Mouse (Mus musculus) midbrain, embryonic 11.5 days (tissue): Measurements from ENCODE around the gene Exoc8. TPM values are rescaled to one million over a fixed set of nuclear protein-coding genes. Genes with fewer than 3 reads are reported as not detected.

Experiments used
- ATAC-seq: fragments of 200-750 bp; cut with Nextera tagmentation; 2 replicates; pipeline ENCODE4 v1.8.0; 2017; ENCODE audit warnings: moderate TSS enrichment, moderate library complexity; ENCODE audit not compliant: low FRiP score
- DNase-seq: peaks from one replicate; pipeline ENCODE4 v3.0.0; 2015; ENCODE audit warnings: low spot score; ENCODE audit errors: missing footprints
- H3K27ac ChIP-seq: fragments of 300-500 bp; sonication (generic); 2 replicates; pipeline ENCODE4 v1.5.1; 2014; ENCODE audit warnings: low read depth, low read length
- H3K27me3 ChIP-seq: fragments of 300-500 bp; sonication (generic); 2 replicates; pipeline ENCODE4 v1.6.1; 2014; ENCODE audit warnings: mild to moderate bottlenecking, low read length, moderate library complexity, mixed read lengths; ENCODE audit not compliant: control insufficient read depth, insufficient read depth
- H3K36me3 ChIP-seq: fragments of 300-500 bp; sonication (generic); 2 replicates; pipeline ENCODE4 v1.6.1; 2014; ENCODE audit warnings: mild to moderate bottlenecking, low read length, moderate library complexity, mixed read lengths; ENCODE audit not compliant: control insufficient read depth, insufficient read depth
- H3K4me1 ChIP-seq: fragments of 300-500 bp; sonication (generic); 2 replicates; pipeline ENCODE4 v1.6.1; 2014; ENCODE audit warnings: low read length; ENCODE audit not compliant: control insufficient read depth, insufficient read depth
- H3K4me2 ChIP-seq: fragments of 300-500 bp; sonication (generic); 2 replicates; pipeline ENCODE4 v1.6.1; 2014; ENCODE audit warnings: mild to moderate bottlenecking, moderate library complexity
- H3K4me3 ChIP-seq: fragments of 300-500 bp; sonication (generic); 2 replicates; pipeline ENCODE4 v1.5.1; 2014; ENCODE audit warnings: low read depth, low read length
- H3K9ac ChIP-seq: fragments of 300-500 bp; sonication (generic); 2 replicates; pipeline ENCODE4 v1.6.1; 2014; ENCODE audit warnings: low read length
- H3K9me3 ChIP-seq: fragments of 300-500 bp; sonication (generic); 2 replicates; pipeline ENCODE4 v1.6.1; 2016; ENCODE audit warnings: low read length; ENCODE audit not compliant: control insufficient read depth
- WGBS: fragments of 180-500 bp; shearing (Covaris S2); extraction: QIAGEN DNeasy Blood & Tissue Kit; methylation state at CpG from one replicate; pipeline ENCODE4 v1.1.7; 2014; 5-methylcytosine and 5-hydroxymethylcytosine counted together
- polyA plus RNA-seq: library from polyadenylated mRNA; unstranded; fragments of >200 nt; fragmentation: Nextera tagmentation; extraction: Ambion mirVana; gene quantifications from 2 replicates; pipeline ENCODE4 v1.2.1, GENCODE M21; 2014

Exoc8 gene
- polyA plus RNA-seq, 1 experiment from 2014 or later = 7.1 TPM

DNA sequence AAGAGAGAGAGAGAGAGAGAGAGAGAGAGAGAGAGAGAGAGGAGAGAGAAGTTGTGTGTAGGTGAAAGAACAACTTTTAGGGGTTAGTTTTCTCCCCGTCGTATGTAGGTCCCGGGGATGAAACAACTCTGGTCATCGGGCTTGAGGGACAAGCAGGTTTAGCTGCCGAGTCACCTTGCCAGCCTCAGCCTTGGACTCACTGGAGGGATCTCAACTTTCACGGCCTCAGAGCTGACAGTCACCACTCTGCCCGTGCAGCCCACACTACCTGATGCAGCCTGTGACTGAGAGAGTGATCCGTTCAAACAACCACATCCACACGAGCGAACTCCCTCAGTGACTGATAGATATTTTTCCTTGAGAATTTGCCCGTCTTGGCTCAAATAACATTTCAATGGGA is 31.5 kb upstream of the Exoc8 start:
- Histone ChIP-seq H3K4me3 (no peak overlapping the region), H3K4me2 (no peak overlapping the region), H3K9me3 (no peaks in the 10 kb centered on the region), H3K27me3 (no peaks in the 10 kb centered on the region), H3K9ac (no peak overlapping the region), H3K36me3 (no peaks in the 10 kb centered on the region), H3K4me1 (no peaks in the 10 kb centered on the region), H3K27ac (no peak overlapping the region)
- DNase-seq (no peak), ATAC-seq (no peak)
- 92% methylated on average over 11 of the region's 11 CpGs for WGBS

DNA sequence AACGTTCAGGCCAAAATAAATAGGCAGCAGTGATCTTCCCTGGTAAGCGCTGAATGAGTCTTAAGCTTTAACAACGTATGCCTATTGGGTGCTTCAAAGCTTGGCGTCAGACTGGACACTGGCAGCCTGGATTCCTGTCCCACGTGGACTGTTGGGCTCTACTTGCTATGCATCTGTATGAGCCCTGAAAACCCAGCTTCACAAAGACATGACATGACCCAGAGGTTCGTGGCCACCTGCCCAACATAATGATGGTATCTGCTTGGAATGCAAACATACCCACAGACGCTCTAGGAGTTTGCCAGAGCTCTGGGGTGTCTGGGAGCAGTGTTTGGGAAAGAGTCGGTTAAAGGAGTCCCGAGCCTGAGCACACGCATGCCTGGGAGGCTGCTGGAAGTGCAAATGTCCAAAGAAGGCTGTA is 28.9 kb upstream of the Exoc8 start:
- Histone ChIP-seq H3K27me3 (no peaks in the 10 kb centered on the region), H3K36me3 (no peaks in the 10 kb centered on the region), H3K27ac (no peak overlapping the region), H3K4me1 (no peaks in the 10 kb centered on the region), H3K4me3 (no peak overlapping the region), H3K4me2 (no peak overlapping the region), H3K9me3 (no peaks in the 10 kb centered on the region), H3K9ac (no peak overlapping the region)
- DNase-seq (no peak), ATAC-seq (no peak)
- WGBS = 86% methylated on average over 10 of the region's 10 CpGs

GRCm38 (mm10) chr8:124925544-124926266 is 28.2 kb upstream of the Exoc8 start:
- H3K4me1 ChIP-seq = no peaks in the 10 kb centered on the region
- H3K4me3 ChIP-seq = no peak overlapping the region
- H3K36me3 ChIP-seq = no peaks in the 10 kb centered on the region
- whole genome bisulfite sequencing = 91% methylated on average over 14 of the region's 14 CpGs
- DNase-seq = no peak
- H3K27me3 ChIP-seq = no peaks in the 10 kb centered on the region
- H3K27ac ChIP-seq = no peak overlapping the region
- H3K4me2 ChIP-seq = no peak overlapping the region
- no peak for ATAC-seq
- H3K9ac ChIP-seq = no peak overlapping the region
- no peaks in the 10 kb centered on the region for H3K9me3 ChIP-seq

GRCm38 (mm10) chr8:124923971-124924652 is 26.6 kb upstream of the Exoc8 start:
- no peak for DNase-seq
- WGBS = 88% methylated on average over 15 of the region's 15 CpGs

GRCm38 (mm10) chr8:124922490-124923089 is 25.1 kb upstream of the Exoc8 start:
- WGBS = 90% methylated on average over 11 of the region's 11 CpGs
- no peaks in the 10 kb centered on the region for H3K27me3 ChIP-seq
- H3K9ac ChIP-seq = no peak overlapping the region
- no peaks in the 10 kb centered on the region for H3K4me1 ChIP-seq
- H3K36me3 ChIP-seq = no peaks in the 10 kb centered on the region
- no peaks in the 10 kb centered on the region for H3K9me3 ChIP-seq
- DNase-seq (no peak), ATAC-seq (no peak)
- no peak overlapping the region for H3K4me2 ChIP-seq
- H3K4me3 ChIP-seq = no peak overlapping the region
- H3K27ac ChIP-seq = no peak overlapping the region

More at GRCm38 (mm10) chr8:124923971-124924652, 26.6 kb upstream of the Exoc8 start:
- no peaks in the 10 kb centered on the region for H3K4me1 ChIP-seq
- no peaks in the 10 kb centered on the region for H3K36me3 ChIP-seq
- H3K27ac ChIP-seq = no peak overlapping the region
- no peak overlapping the region for H3K4me3 ChIP-seq
- ATAC-seq = no peak
- H3K27me3 ChIP-seq = no peaks in the 10 kb centered on the region
- no peaks in the 10 kb centered on the region for H3K9me3 ChIP-seq
- no peak overlapping the region for H3K4me2 ChIP-seq
- H3K9ac ChIP-seq = no peak overlapping the region

DNA sequence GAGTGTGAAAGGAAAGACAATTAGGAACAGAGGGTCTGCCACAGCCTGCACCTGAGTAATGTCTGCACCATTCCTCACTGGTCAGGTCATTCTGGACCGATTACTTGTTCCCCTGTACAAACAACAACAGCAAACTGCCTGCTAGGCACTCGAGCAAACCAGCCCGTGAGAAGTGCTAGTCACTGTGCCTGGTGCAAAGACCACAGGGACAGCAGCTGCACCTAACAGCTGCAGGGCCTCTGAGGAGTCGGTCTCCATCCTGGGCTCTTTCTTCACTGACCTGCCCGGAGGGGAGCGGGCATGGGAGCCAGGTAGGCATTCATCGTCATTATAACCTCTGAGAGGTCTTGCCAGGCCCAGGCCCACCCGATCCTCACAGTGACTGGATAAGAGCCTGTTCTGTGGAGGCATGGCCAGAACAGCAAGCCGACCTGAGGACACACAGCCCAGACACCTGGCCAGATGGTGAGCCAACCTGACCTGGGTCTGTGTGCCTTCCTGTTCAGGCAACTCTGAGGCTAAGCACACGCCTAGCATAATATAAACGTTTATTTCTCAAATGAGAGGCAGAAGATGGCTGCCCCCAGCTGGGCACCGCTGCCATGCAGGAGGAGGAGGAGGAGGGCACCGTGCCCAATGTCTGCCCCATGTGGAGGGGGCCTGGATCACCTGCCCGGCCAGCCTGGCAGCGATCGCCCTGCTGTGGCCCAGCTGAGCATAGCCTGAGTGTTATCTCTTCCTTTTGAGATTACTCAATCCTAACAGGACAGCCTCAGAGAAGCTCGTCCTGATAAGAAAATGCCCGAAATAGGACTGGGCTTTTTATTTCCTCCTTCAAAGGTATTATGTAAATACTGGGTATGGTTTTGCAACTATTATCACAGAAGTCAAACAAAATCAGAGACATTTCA is 24.1 kb upstream of the Exoc8 start:
- ATAC-seq (no peak), DNase-seq (no peak)
- no peak overlapping the region for H3K27ac ChIP-seq
- 91% methylated on average over 18 of the region's 18 CpGs for WGBS
- H3K4me2 ChIP-seq = no peak overlapping the region
- no peaks in the 10 kb centered on the region for H3K27me3 ChIP-seq
- H3K4me1 ChIP-seq = no peaks in the 10 kb centered on the region
- H3K9ac ChIP-seq = no peak overlapping the region
- no peak overlapping the region for H3K4me3 ChIP-seq
- no peaks in the 10 kb centered on the region for H3K36me3 ChIP-seq
- H3K9me3 ChIP-seq = no peaks in the 10 kb centered on the region

GRCm38 (mm10) chr8:124917741-124918484 is 20.4 kb upstream of the Exoc8 start:
- H3K27ac ChIP-seq = no peak overlapping the region
- H3K27me3 ChIP-seq = no peaks in the 10 kb centered on the region
- no peak overlapping the region for H3K4me3 ChIP-seq
- H3K4me1 ChIP-seq = no peaks in the 10 kb centered on the region
- peaks cover 14% of the 10 kb centered on the region; the same call in 1 of the 2 replicates for H3K36me3 ChIP-seq
- DNase-seq = no peak
- H3K9ac ChIP-seq = no peak overlapping the region
- no peak overlapping the region for H3K4me2 ChIP-seq
- WGBS = 85% methylated on average over 18 of the region's 18 CpGs
- H3K9me3 ChIP-seq = no peaks in the 10 kb centered on the region
- no peak for ATAC-seq

DNA sequence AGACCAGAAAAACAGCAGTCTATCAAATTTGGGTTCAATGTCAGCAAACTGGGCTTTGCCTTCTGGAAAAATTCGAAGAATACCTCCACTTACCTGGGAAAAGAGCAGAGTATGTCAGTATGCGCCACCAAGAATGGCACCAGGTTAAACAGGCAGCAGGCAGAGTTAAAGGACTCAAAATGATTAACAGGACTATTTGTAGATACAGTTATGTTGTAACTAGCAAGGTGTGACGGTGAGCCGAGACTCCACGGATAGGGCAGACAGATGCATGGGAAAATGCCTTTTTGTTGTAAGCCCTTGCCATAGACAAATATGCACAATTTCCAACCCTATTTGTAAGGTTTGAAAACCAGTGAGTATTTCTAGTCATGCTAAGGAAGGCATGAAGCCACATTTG is 16.6 kb upstream of the Exoc8 start:
- Histone ChIP-seq H3K4me3 (no peak overlapping the region), H3K9ac (no peak overlapping the region), H3K4me1 (no peaks in the 10 kb centered on the region), H3K27me3 (no peaks in the 10 kb centered on the region), H3K9me3 (no peaks in the 10 kb centered on the region), H3K27ac (no peak overlapping the region), H3K4me2 (no peak overlapping the region), H3K36me3 (peaks cover 15% of the 10 kb centered on the region; the same call in 1 of the 2 replicates)
- ATAC-seq (no peak), DNase-seq (no peak)
- 98% methylated on average over 5 of the region's 5 CpGs for WGBS
